Mouse (Mus musculus) liver, embryonic 12.5 days (tissue): ENCODE data around the gene Tbl1x. TPM values are rescaled to one million over a fixed set of nuclear protein-coding genes. Genes with fewer than 3 reads are reported as not detected.

Experiments used
- ATAC-seq: fragments of 200-750 bp; cut with Nextera tagmentation; 2 replicates; pipeline ENCODE4 v1.8.0; 2017; ENCODE audit warnings: moderate number of reproducible peaks, mild to moderate bottlenecking, moderate library complexity
- H3K27ac ChIP-seq: fragments of 300-500 bp; sonication (generic); 2 replicates; pipeline ENCODE4 v1.5.1; 2016; ENCODE audit warnings: mild to moderate bottlenecking
- H3K27me3 ChIP-seq: fragments of 300-500 bp; sonication (generic); replicated peaks from 2 replicates; pipeline ENCODE4 v1.6.1; 2016; ENCODE audit warnings: mild to moderate bottlenecking, moderate library complexity
- H3K36me3 ChIP-seq: fragments of 300-500 bp; sonication (generic); 2 replicates; pipeline ENCODE4 v1.6.1; 2016; ENCODE audit warnings: mild to moderate bottlenecking, moderate library complexity
- H3K4me1 ChIP-seq: fragments of 300-500 bp; sonication (generic); 2 replicates; pipeline ENCODE4 v1.6.1; 2016
- H3K4me2 ChIP-seq: fragments of 300-500 bp; sonication (generic); 2 replicates; pipeline ENCODE4 v1.6.1; 2016; ENCODE audit warnings: mild to moderate bottlenecking, moderate library complexity
- H3K4me3 ChIP-seq: fragments of 300-500 bp; sonication (generic); 2 replicates; pipeline ENCODE4 v1.5.1; 2016; ENCODE audit warnings: mild to moderate bottlenecking, moderate library complexity
- H3K9ac ChIP-seq: fragments of 300-500 bp; sonication (generic); 2 replicates; pipeline ENCODE4 v1.6.1; 2016; ENCODE audit warnings: mild to moderate bottlenecking, moderate library complexity
- H3K9me3 ChIP-seq: fragments of 300-500 bp; sonication (generic); replicated peaks from 2 replicates; pipeline ENCODE4 v1.6.1; 2016; ENCODE audit warnings: mild to moderate bottlenecking, moderate library complexity
- whole genome bisulfite sequencing: fragments of 180-500 bp; shearing (Covaris S2); methylation state at CpG from one replicate; pipeline ENCODE4 v1.1.7; 2016; ENCODE audit not compliant: insufficient replicate concordance; 5-methylcytosine and 5-hydroxymethylcytosine counted together
- polyA plus RNA-seq: library from polyadenylated mRNA; unstranded; fragments of >200 nt; fragmentation: Nextera tagmentation; extraction: Ambion mirVana; gene quantifications from 2 replicates; pipeline ENCODE4 v1.2.1, GENCODE M21; 2016

Gene Tbl1x
- polyA plus RNA-seq, 1 experiment from 2014 or later = 27.1 TPM

GRCm38 (mm10) chrX:77617368-77618144 is 106.7 kb downstream of the Tbl1x start:
- no peaks in the 10 kb centered on the region for H3K36me3 ChIP-seq
- no peaks in the 10 kb centered on the region for H3K27me3 ChIP-seq
- H3K9ac ChIP-seq = no peak overlapping the region
- H3K4me1 ChIP-seq = peaks cover 9% of the 10 kb centered on the region; the same call in 1 of the 2 replicates
- H3K4me2 ChIP-seq = no peak overlapping the region
- no peak for ATAC-seq
- H3K27ac ChIP-seq = no peak overlapping the region
- WGBS = 73% methylated on average over 6 of the region's 6 CpGs
- no peaks in the 10 kb centered on the region for H3K9me3 ChIP-seq
- H3K4me3 ChIP-seq = no peak overlapping the region

- Histone ChIP-seq H3K27me3 (no peaks in the 10 kb centered on the region), H3K9me3 (no peaks in the 10 kb centered on the region), H3K9ac (no peak overlapping the region), H3K36me3 (no peaks in the 10 kb centered on the region; the same call in 1 of the 2 replicates), H3K4me1 (no peaks in the 10 kb centered on the region), H3K27ac (no peak overlapping the region), H3K4me3 (no peak overlapping the region), H3K4me2 (no peak overlapping the region)
- 83% methylated on average over 2 of the region's 2 CpGs for WGBS
- no peak for ATAC-seq
These were observed 119.6 kb downstream of the Tbl1x start for GRCm38 (mm10) chrX:77630439-77630838.

GRCm38 (mm10) chrX:77636499-77636898 is 125.7 kb downstream of the Tbl1x start:
- 79% methylated on average over 3 of the region's 3 CpGs for WGBS
- no peaks in the 10 kb centered on the region for H3K4me1 ChIP-seq
- H3K36me3 ChIP-seq = peaks cover under 1% of the 10 kb centered on the region; the same call in 1 of the 2 replicates
- H3K9ac ChIP-seq = no peak overlapping the region
- no peak for ATAC-seq
- H3K4me2 ChIP-seq = no peak overlapping the region
- no peak overlapping the region for H3K27ac ChIP-seq
- no peaks in the 10 kb centered on the region for H3K9me3 ChIP-seq
- no peak overlapping the region for H3K4me3 ChIP-seq
- H3K27me3 ChIP-seq = no peaks in the 10 kb centered on the region

- H3K9ac ChIP-seq = no peak overlapping the region
- H3K27ac ChIP-seq = no peak overlapping the region
- WGBS = 20% methylated on average over 3 of the region's 3 CpGs
- H3K4me3 ChIP-seq = no peak overlapping the region
- H3K9me3 ChIP-seq = no peaks in the 10 kb centered on the region
- H3K4me1 ChIP-seq = no peaks in the 10 kb centered on the region
- ATAC-seq = no peak
- no peaks in the 10 kb centered on the region for H3K27me3 ChIP-seq
- H3K4me2 ChIP-seq = no peak overlapping the region
- peaks cover 4% of the 10 kb centered on the region; the same call in 1 of the 2 replicates for H3K36me3 ChIP-seq
These were observed 127.3 kb downstream of the Tbl1x start for GRCm38 (mm10) chrX:77638076-77638475.

GRCm38 (mm10) chrX:77640301-77640700 is 129.5 kb downstream of the Tbl1x start:
- H3K9ac ChIP-seq = no peak overlapping the region
- H3K27me3 ChIP-seq = no peaks in the 10 kb centered on the region
- H3K4me2 ChIP-seq = no peak overlapping the region
- no peaks in the 10 kb centered on the region for H3K4me1 ChIP-seq
- WGBS = 37% methylated on average over 4 of the region's 4 CpGs
- H3K27ac ChIP-seq = no peak overlapping the region
- H3K36me3 ChIP-seq = peaks cover 14% of the 10 kb centered on the region; the same call in 1 of the 2 replicates
- H3K4me3 ChIP-seq = no peak overlapping the region
- H3K9me3 ChIP-seq = no peaks in the 10 kb centered on the region
- ATAC-seq = no peak

- WGBS = 90% methylated on average over 7 of the region's 7 CpGs
- no peak for ATAC-seq
- no peak overlapping the region for H3K4me3 ChIP-seq
These were observed 135.4 kb downstream of the Tbl1x start for GRCm38 (mm10) chrX:77646164-77646563.

GRCm38 (mm10) chrX:77650246-77650645 is 139.4 kb downstream of the Tbl1x start:
- no peak for ATAC-seq
- H3K9me3 ChIP-seq = no peaks in the 10 kb centered on the region
- peaks cover 57% of the 10 kb centered on the region for H3K36me3 ChIP-seq
- no peak overlapping the region for H3K4me3 ChIP-seq
- 78% methylated on average over 2 of the region's 2 CpGs for WGBS
- no peaks in the 10 kb centered on the region for H3K27me3 ChIP-seq
- no peak overlapping the region for H3K4me2 ChIP-seq
- no peaks in the 10 kb centered on the region for H3K4me1 ChIP-seq
- H3K9ac ChIP-seq = no peak overlapping the region
- H3K27ac ChIP-seq = no peak overlapping the region

More at GRCm38 (mm10) chrX:77646164-77646563, 135.4 kb downstream of the Tbl1x start:
- H3K4me1 ChIP-seq = no peaks in the 10 kb centered on the region
- peaks cover 53% of the 10 kb centered on the region for H3K36me3 ChIP-seq
- no peaks in the 10 kb centered on the region for H3K9me3 ChIP-seq
- H3K9ac ChIP-seq = no peak overlapping the region
- H3K27me3 ChIP-seq = no peaks in the 10 kb centered on the region
- H3K4me2 ChIP-seq = no peak overlapping the region
- no peak overlapping the region for H3K27ac ChIP-seq

GRCm38 (mm10) chrX:77662030-77662429 is 151.2 kb downstream of the Tbl1x start:
- Histone ChIP-seq H3K27ac (no peak overlapping the region), H3K4me3 (no peak overlapping the region), H3K27me3 (no peaks in the 10 kb centered on the region), H3K4me1 (no peaks in the 10 kb centered on the region), H3K9ac (no peak overlapping the region), H3K9me3 (no peaks in the 10 kb centered on the region), H3K36me3 (peaks cover 24% of the 10 kb centered on the region), H3K4me2 (no peak overlapping the region)
- WGBS = 72% methylated on average over 3 of the region's 3 CpGs
- no peak for ATAC-seq

- peaks cover 24% of the 10 kb centered on the region for H3K36me3 ChIP-seq
- H3K27ac ChIP-seq = no peak overlapping the region
- H3K9me3 ChIP-seq = no peaks in the 10 kb centered on the region
- no peaks in the 10 kb centered on the region for H3K4me1 ChIP-seq
- no peak overlapping the region for H3K4me2 ChIP-seq
- no peak overlapping the region for H3K4me3 ChIP-seq
- no peak for ATAC-seq
- no peak overlapping the region for H3K9ac ChIP-seq
- WGBS = 68% methylated on average over 3 of the region's 3 CpGs
- H3K27me3 ChIP-seq = no peaks in the 10 kb centered on the region
These were observed 152.5 kb downstream of the Tbl1x start for GRCm38 (mm10) chrX:77663276-77663675.

- no peak overlapping the region for H3K27ac ChIP-seq
- no peak for ATAC-seq
- H3K9ac ChIP-seq = no peak overlapping the region
- no peaks in the 10 kb centered on the region for H3K4me1 ChIP-seq
- H3K27me3 ChIP-seq = no peaks in the 10 kb centered on the region
- no peak overlapping the region for H3K4me2 ChIP-seq
- H3K4me3 ChIP-seq = no peak overlapping the region
- no peaks in the 10 kb centered on the region for H3K9me3 ChIP-seq
- 81% methylated on average over 2 of the region's 2 CpGs for WGBS
- H3K36me3 ChIP-seq = peaks cover 11% of the 10 kb centered on the region; the same call in 1 of the 2 replicates
These were observed 154.2 kb downstream of the Tbl1x start for GRCm38 (mm10) chrX:77665030-77665429.

GRCm38 (mm10) chrX:77666911-77667310 is 156.1 kb downstream of the Tbl1x start:
- H3K27ac ChIP-seq = no peak overlapping the region
- no peaks in the 10 kb centered on the region for H3K27me3 ChIP-seq
- ATAC-seq = no peak
- H3K9ac ChIP-seq = no peak overlapping the region
- no peak overlapping the region for H3K4me3 ChIP-seq
- no peak overlapping the region for H3K4me2 ChIP-seq
- H3K36me3 ChIP-seq = peaks cover 4% of the 10 kb centered on the region; the same call in 1 of the 2 replicates
- H3K4me1 ChIP-seq = no peaks in the 10 kb centered on the region
- 67% methylated on average over 1 of the region's 1 CpGs for WGBS
- H3K9me3 ChIP-seq = no peaks in the 10 kb centered on the region

GRCm38 (mm10) chrX:77667441-77667840 is 156.6 kb downstream of the Tbl1x start:
- H3K9me3 ChIP-seq = no peaks in the 10 kb centered on the region
- H3K27me3 ChIP-seq = no peaks in the 10 kb centered on the region
- no peaks in the 10 kb centered on the region; the same call in 1 of the 2 replicates for H3K36me3 ChIP-seq
- no peaks in the 10 kb centered on the region for H3K4me1 ChIP-seq
- no peak overlapping the region for H3K9ac ChIP-seq
- no peak for ATAC-seq
- H3K27ac ChIP-seq = no peak overlapping the region
- no peak overlapping the region for H3K4me2 ChIP-seq
- no peak overlapping the region for H3K4me3 ChIP-seq
